Mouse (Mus musculus) spleen, embryonic (tissue): ENCODE results near the gene Fbp1.
"Not testable (repeated sequence)": the region's sequence is repeated elsewhere in the genome, so short reads cannot be mapped to it uniquely, and the experiment has no call there.

ENCODE experiments used
- CTCF ChIA-PET: fragments of 350-600 bp; sonication (Branson Sonifier 250); formaldehyde crosslinking; loops from one replicate; lab custom pipeline; 2022; lab: Charles Lee

Fbp1 gene

DNA sequence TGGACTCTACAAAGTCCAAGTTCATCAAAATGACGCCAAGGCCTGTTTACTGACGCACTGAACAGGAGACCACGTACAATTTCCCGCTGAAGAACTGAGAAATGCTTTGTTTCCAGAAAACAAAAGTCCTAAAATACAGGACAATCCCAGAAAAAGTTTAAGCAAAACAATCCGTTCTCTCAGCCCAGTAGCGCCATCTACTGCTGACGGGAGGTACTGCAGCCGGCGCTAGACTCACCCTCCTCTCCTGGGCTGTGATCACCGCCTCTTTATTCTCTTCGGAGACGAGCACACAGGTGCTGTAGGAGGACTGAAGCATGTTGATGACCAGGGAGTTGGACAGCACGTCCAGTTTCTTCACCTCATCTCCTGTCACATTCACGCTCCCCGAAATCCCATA lies 33.4 kb downstream of the Fbp1 start:
- CTCF ChIA-PET, result interaction anchor here (0.6 to 0.7 kb wide), 2 partner anchors 845 to 1030 kb away, joined by 3 to 4 read pairs; no protein-coding TSS in a partner anchor

DNA sequence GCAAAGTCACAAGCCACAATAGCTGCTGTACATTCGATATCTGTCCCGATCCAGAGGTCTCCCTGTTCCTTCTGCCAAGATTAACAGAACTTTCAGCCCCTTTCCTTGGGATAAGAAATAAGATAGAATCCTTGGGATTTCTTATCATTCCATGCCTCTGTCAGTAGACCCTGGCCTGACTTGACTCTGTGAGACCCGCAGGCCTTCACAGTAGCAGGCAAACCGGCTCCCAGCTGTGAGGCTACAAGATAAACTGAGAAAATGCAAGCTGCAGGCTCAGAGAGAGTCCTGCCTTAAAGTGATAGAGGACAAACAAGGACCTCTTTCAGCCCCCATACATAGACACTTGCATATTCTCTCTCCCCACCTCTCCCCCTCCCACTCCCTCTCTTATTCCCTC lies 54.7 kb downstream of the Fbp1 start:
- CTCF ChIA-PET, result no interaction called here

GRCm38 (mm10) chr13:62832239-62832638 lies 55.8 kb downstream of the Fbp1 start:
- CTCF ChIA-PET, result no interaction called here

GRCm38 (mm10) chr13:62815705-62816104 lies 72.4 kb downstream of the Fbp1 start:
- CTCF ChIA-PET, result not testable (repeated sequence)
